Mouse (Mus musculus) stomach, embryonic 15.5 days (tissue): ENCODE data around the gene Olfr1131. TPM values are rescaled to one million over a fixed set of nuclear protein-coding genes. Genes with fewer than 3 reads are reported as not detected.
"Not testable (repeated sequence)": the region's sequence is repeated elsewhere in the genome, so short reads cannot be mapped to it uniquely, and the experiment has no call there.

ENCODE experiments used
- ATAC-seq: fragments of 200-750 bp; cut with Nextera tagmentation; 2 replicates; pipeline ENCODE4 v1.8.0; 2017; ENCODE audit warnings: low read depth, moderate number of reproducible peaks, moderate TSS enrichment; ENCODE audit not compliant: insufficient read depth, low FRiP score
- H3K27ac ChIP-seq: fragments of 300-500 bp; sonication (generic); 2 replicates; pipeline ENCODE4 v1.5.1; 2015; ENCODE audit warnings: mild to moderate bottlenecking, inconsistent platforms
- H3K27me3 ChIP-seq: fragments of 300-500 bp; sonication (generic); replicated peaks from 2 replicates; pipeline ENCODE4 v1.6.1; 2015; ENCODE audit warnings: inconsistent platforms
- H3K36me3 ChIP-seq: fragments of 300-500 bp; sonication (generic); 2 replicates; pipeline ENCODE4 v1.6.1; 2015; ENCODE audit warnings: inconsistent platforms
- H3K4me1 ChIP-seq: fragments of 300-500 bp; sonication (generic); 2 replicates; pipeline ENCODE4 v1.6.1; 2015; ENCODE audit warnings: inconsistent platforms
- H3K4me2 ChIP-seq: fragments of 300-500 bp; sonication (generic); 2 replicates; pipeline ENCODE4 v1.6.1; 2015; ENCODE audit warnings: mild to moderate bottlenecking, inconsistent platforms
- H3K4me3 ChIP-seq: fragments of 300-500 bp; sonication (generic); replicated peaks from 2 replicates; pipeline ENCODE4 v1.5.1; 2015; ENCODE audit warnings: inconsistent platforms
- H3K9ac ChIP-seq: fragments of 300-500 bp; sonication (generic); 2 replicates; pipeline ENCODE4 v1.6.1; 2015; ENCODE audit warnings: inconsistent platforms
- H3K9me3 ChIP-seq: fragments of 300-500 bp; sonication (generic); 2 replicates; pipeline ENCODE4 v1.6.1; 2016; ENCODE audit warnings: inconsistent platforms
- WGBS: fragments of 180-500 bp; shearing (Covaris S2); methylation state at CpG from one replicate; pipeline ENCODE4 v1.1.7; 2015; 5-methylcytosine and 5-hydroxymethylcytosine counted together
- polyA plus RNA-seq: library from polyadenylated mRNA; unstranded; fragments of >200 nt; fragmentation: Nextera tagmentation; extraction: Ambion mirVana; gene quantifications from 2 replicates; pipeline ENCODE4 v1.2.1, GENCODE M21; 2015

The Olfr1131 gene
- not detected in 2 replicates for polyA plus RNA-seq

GRCm38 (mm10) chr2:87626804-87627203, at the start of gene Olfr1131:
Gene Olfr1131 (plus strand): TSS chr2:87627104.
- no peak for ATAC-seq
- Histone ChIP-seq H3K27ac (no peak within 1 kb of the TSS), H3K4me2 (no peak within 1 kb of the TSS), H3K9me3 (no peaks in the 10 kb centered on the region), H3K36me3 (no peaks in the 10 kb centered on the region), H3K9ac (no peak within 1 kb of the TSS), H3K27me3 (no peaks in the 10 kb centered on the region), H3K4me3 (no peak within 1 kb of the TSS), H3K4me1 (no peaks in the 10 kb centered on the region)
- WGBS, result 69% methylated on average over 3 of the region's 3 CpGs

- H3K36me3 ChIP-seq, H3K9me3 ChIP-seq, H3K4me1 ChIP-seq, H3K27me3 ChIP-seq, H3K4me3 ChIP-seq, ATAC-seq, H3K9ac ChIP-seq, H3K27ac ChIP-seq, H3K4me2 ChIP-seq: not testable (repeated sequence)
These were observed 21.0 kb upstream of the Olfr1131 start, which contains the start of gene Olfr1130 for GRCm38 (mm10) chr2:87605912-87606311. Gene Olfr1130 (plus strand): TSS chr2:87606212.

DNA sequence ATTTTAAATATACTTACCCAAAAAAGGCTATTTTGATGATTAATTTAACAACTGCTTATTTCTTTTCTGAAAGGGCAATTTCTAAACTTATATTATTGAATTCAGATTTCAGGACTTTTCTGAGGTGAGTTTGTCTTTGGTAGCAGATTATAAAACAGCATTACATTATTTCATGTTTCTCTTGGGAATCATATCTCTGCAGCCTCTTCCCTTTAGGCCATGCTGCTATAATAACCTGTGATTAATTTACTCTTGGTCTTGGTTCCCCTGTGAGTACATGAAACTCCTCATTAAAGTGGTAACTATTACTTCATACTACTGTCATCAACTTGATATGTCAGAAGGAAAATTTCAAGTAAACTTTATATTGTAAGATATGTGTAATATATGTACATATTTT, 10.5 kb downstream of the Olfr1131 start, which contains the start of gene Olfr1132:
Gene Olfr1132 (minus strand): TSS at position 101 of the 400 bp plus-strand sequence.
- H3K27me3 ChIP-seq, result no peaks in the 10 kb centered on the region
- no peak within 1 kb of the TSS for H3K4me3 ChIP-seq
- H3K9ac ChIP-seq, result no peak within 1 kb of the TSS
- H3K4me2 ChIP-seq, result no peak within 1 kb of the TSS
- H3K27ac ChIP-seq, result no peak within 1 kb of the TSS
- ATAC-seq, result no peak
- H3K36me3 ChIP-seq, result no peaks in the 10 kb centered on the region
- H3K4me1 ChIP-seq, result no peaks in the 10 kb centered on the region
- no peaks in the 10 kb centered on the region for H3K9me3 ChIP-seq

GRCm38 (mm10) chr2:87642441-87642840, 15.5 kb downstream of the Olfr1131 start:
- Histone ChIP-seq H3K27ac (no peak overlapping the region), H3K4me2 (no peak overlapping the region), H3K9me3 (no peaks in the 10 kb centered on the region), H3K4me1 (no peaks in the 10 kb centered on the region), H3K4me3 (no peak overlapping the region), H3K9ac (no peak overlapping the region), H3K36me3 (no peaks in the 10 kb centered on the region), H3K27me3 (no peaks in the 10 kb centered on the region)
- no peak for ATAC-seq

DNA sequence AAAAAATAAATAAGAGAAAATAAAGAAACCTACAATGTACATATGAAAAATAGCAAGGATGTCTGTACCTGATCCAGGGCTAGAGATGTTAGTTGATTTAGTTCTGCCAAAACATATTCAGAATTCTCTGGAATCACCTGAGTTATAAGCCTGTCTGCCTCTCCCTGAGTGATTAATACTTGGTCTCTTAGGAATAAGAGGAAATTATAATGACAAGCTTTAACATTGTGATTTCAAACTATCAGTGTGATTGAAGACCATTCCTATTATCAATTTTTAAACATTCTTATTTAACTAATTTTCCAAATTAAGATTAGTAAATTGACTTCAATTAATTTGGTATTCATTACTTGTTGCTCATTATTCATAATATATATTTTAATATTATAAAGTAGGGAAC, 20.4 kb downstream of the Olfr1131 start, which contains the start of gene Olfr1133:
Gene Olfr1133 (minus strand): TSS at position 101 of the 400 bp plus-strand sequence.
- Histone ChIP-seq H3K27ac (no peak within 1 kb of the TSS), H3K4me3 (no peak within 1 kb of the TSS), H3K4me1 (no peaks in the 10 kb centered on the region), H3K27me3 (no peaks in the 10 kb centered on the region), H3K9ac (no peak within 1 kb of the TSS), H3K9me3 (no peaks in the 10 kb centered on the region), H3K4me2 (no peak within 1 kb of the TSS), H3K36me3 (no peaks in the 10 kb centered on the region)
- ATAC-seq, result no peak

GRCm38 (mm10) chr2:87658360-87658759, 31.5 kb downstream of the Olfr1131 start, which contains the start of gene Olfr1134:
Gene Olfr1134 (minus strand): TSS chr2:87658460.
- 79% methylated on average over 2 of the region's 2 CpGs for WGBS
- Histone ChIP-seq H3K27ac (no peak within 1 kb of the TSS), H3K4me2 (no peak within 1 kb of the TSS), H3K4me1 (no peaks in the 10 kb centered on the region), H3K9me3 (no peaks in the 10 kb centered on the region), H3K27me3 (no peaks in the 10 kb centered on the region), H3K4me3 (no peak within 1 kb of the TSS), H3K9ac (no peak within 1 kb of the TSS), H3K36me3 (no peaks in the 10 kb centered on the region)
- no peak for ATAC-seq

DNA sequence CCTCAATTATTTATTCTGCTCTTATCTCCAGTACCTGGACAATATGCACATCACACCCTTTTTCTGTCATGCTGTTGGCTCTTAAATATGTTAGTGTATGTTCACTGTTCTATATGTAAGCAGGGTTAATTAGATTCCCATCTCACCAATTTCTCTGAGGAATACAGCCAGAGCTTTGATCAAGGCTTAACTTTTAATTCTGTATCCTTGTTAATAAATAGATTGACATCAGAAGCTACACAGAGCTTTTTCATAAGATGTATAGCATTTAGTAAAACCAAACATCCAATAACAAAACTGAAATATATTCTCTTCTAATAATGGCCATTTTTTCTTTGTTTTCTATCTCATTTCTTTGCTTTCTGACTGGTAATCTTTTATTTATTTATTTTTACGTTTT, 46.7 kb downstream of the Olfr1131 start, which contains the start of gene Olfr1135:
Gene Olfr1135 (minus strand): TSS at position 101 of the 400 bp plus-strand sequence.
- WGBS, result 13% methylated on average over 1 of the region's 1 CpGs
- no peak within 1 kb of the TSS for H3K4me2 ChIP-seq
- H3K9ac ChIP-seq, result no peak within 1 kb of the TSS
- H3K27ac ChIP-seq, result no peak within 1 kb of the TSS
- ATAC-seq, result no peak
- no peaks in the 10 kb centered on the region for H3K4me1 ChIP-seq
- no peak within 1 kb of the TSS for H3K4me3 ChIP-seq
- no peaks in the 10 kb centered on the region for H3K36me3 ChIP-seq
- no peaks in the 10 kb centered on the region for H3K9me3 ChIP-seq
- H3K27me3 ChIP-seq, result no peaks in the 10 kb centered on the region

Other genes with a start within 250 kb of the Olfr1131 start
- not detected in 2 replicates for gene Olfr1122, start 241.3 kb upstream of the Olfr1131 start, polyA plus RNA-seq
- not detected in 2 replicates for gene Olfr1123, start 210.5 kb upstream of the Olfr1131 start, polyA plus RNA-seq
- 0.06 TPM in 1 of 2 replicates, not detected in the other for gene Olfr1124, start 196.8 kb upstream of the Olfr1131 start, polyA plus RNA-seq
- not detected in 2 replicates for gene Olfr1126, start 173.1 kb upstream of the Olfr1131 start, polyA plus RNA-seq
- gene Pramel7, start 130.0 kb upstream of the Olfr1131 start, polyA plus RNA-seq, result not detected in 2 replicates
- not detected in 2 replicates for gene Pramel6, start 120.5 kb upstream of the Olfr1131 start, polyA plus RNA-seq
- not detected in 2 replicates for gene Olfr153, start 95.3 kb upstream of the Olfr1131 start, polyA plus RNA-seq
- gene Olfr1128, start 81.6 kb upstream of the Olfr1131 start, polyA plus RNA-seq, result not detected in 2 replicates
- gene Olfr1129, start 53.2 kb upstream of the Olfr1131 start, polyA plus RNA-seq, result not detected in 2 replicates
- gene Olfr1130, start 20.9 kb upstream of the Olfr1131 start, polyA plus RNA-seq, result not detected in 2 replicates
- not detected in 2 replicates for gene Olfr1132, start 10.4 kb downstream of the Olfr1131 start, polyA plus RNA-seq
- not detected in 2 replicates for gene Olfr1133, start 20.3 kb downstream of the Olfr1131 start, polyA plus RNA-seq
- gene Olfr1134, start 31.4 kb downstream of the Olfr1131 start, polyA plus RNA-seq, result not detected in 2 replicates
- gene Olfr1135, start 46.6 kb downstream of the Olfr1131 start, polyA plus RNA-seq, result not detected in 2 replicates
- gene Olfr1136, start 66.8 kb downstream of the Olfr1131 start, polyA plus RNA-seq, result not detected in 2 replicates
- gene Olfr1137, start 86.1 kb downstream of the Olfr1131 start, polyA plus RNA-seq, result not detected in 2 replicates
- not detected in 2 replicates for gene Olfr1138, start 112.9 kb downstream of the Olfr1131 start, polyA plus RNA-seq
- not detected in 2 replicates for gene Olfr1140, start 116.6 kb downstream of the Olfr1131 start, polyA plus RNA-seq
- not detected in 2 replicates for gene Olfr1141, start 126.9 kb downstream of the Olfr1131 start, polyA plus RNA-seq
- gene Olfr152, start 152.4 kb downstream of the Olfr1131 start, polyA plus RNA-seq, result not detected in 2 replicates
- not detected in 2 replicates for gene Olfr1143, start 173.5 kb downstream of the Olfr1131 start, polyA plus RNA-seq
- not detected in 2 replicates for gene Olfr1145, start 182.7 kb downstream of the Olfr1131 start, polyA plus RNA-seq
- gene Olfr1148, start 203.4 kb downstream of the Olfr1131 start, polyA plus RNA-seq, result not detected in 2 replicates
- not detected in 2 replicates for gene Olfr1150-ps1, start 216.9 kb downstream of the Olfr1131 start, polyA plus RNA-seq
- gene Olfr1151, start 228.8 kb downstream of the Olfr1131 start, polyA plus RNA-seq, result not detected in 2 replicates
- gene Olfr1152, start 239.4 kb downstream of the Olfr1131 start, polyA plus RNA-seq, result not detected in 2 replicates